Mouse (Mus musculus) midbrain, embryonic 15.5 days (tissue): ENCODE measurements around the gene Fam124b. TPM values are rescaled to one million over a fixed set of nuclear protein-coding genes. Genes with fewer than 3 reads are reported as not detected.

Experiments
- ATAC-seq: fragments of 200-750 bp; cut with Nextera tagmentation; replicated peaks from 2 replicates; pipeline ENCODE4 v1.8.0; 2017; ENCODE audit warnings: moderate TSS enrichment
- H3K27ac ChIP-seq: fragments of 300-500 bp; sonication (generic); 2 replicates; pipeline ENCODE4 v1.5.1; 2015; ENCODE audit warnings: mild to moderate bottlenecking, inconsistent platforms
- H3K27me3 ChIP-seq: fragments of 300-500 bp; sonication (generic); replicated peaks from 2 replicates; pipeline ENCODE4 v1.6.1; 2015; ENCODE audit warnings: inconsistent platforms
- H3K36me3 ChIP-seq: fragments of 300-500 bp; sonication (generic); replicated peaks from 2 replicates; pipeline ENCODE4 v1.6.1; 2015; ENCODE audit warnings: inconsistent platforms
- H3K4me1 ChIP-seq: fragments of 300-500 bp; sonication (generic); 2 replicates; pipeline ENCODE4 v1.6.1; 2015; ENCODE audit warnings: inconsistent platforms
- H3K4me2 ChIP-seq: fragments of 300-500 bp; sonication (generic); 2 replicates; pipeline ENCODE4 v1.6.1; 2015; ENCODE audit warnings: inconsistent platforms, mild to moderate bottlenecking, moderate library complexity
- H3K4me3 ChIP-seq: fragments of 300-500 bp; sonication (generic); 2 replicates; pipeline ENCODE4 v1.5.1; 2015; ENCODE audit warnings: mild to moderate bottlenecking, inconsistent platforms
- H3K9ac ChIP-seq: fragments of 300-500 bp; sonication (generic); 2 replicates; pipeline ENCODE4 v1.6.1; 2015; ENCODE audit warnings: mild to moderate bottlenecking, inconsistent platforms
- H3K9me3 ChIP-seq: fragments of 300-500 bp; sonication (generic); 2 replicates; pipeline ENCODE4 v1.6.1; 2016; ENCODE audit warnings: inconsistent platforms
- WGBS: fragments of 180-500 bp; shearing (Covaris S2); methylation state at CpG from one replicate; pipeline ENCODE4 v1.1.7; 2015; ENCODE audit warnings: mixed read lengths; 5-methylcytosine and 5-hydroxymethylcytosine counted together
- polyA plus RNA-seq: library from polyadenylated mRNA; unstranded; fragments of >200 nt; fragmentation: Nextera tagmentation; extraction: Ambion mirVana; gene quantifications from 2 replicates; pipeline ENCODE4 v1.2.1, GENCODE M21; 2015

The Fam124b gene
- polyA plus RNA-seq, 1 experiment from 2014 or later = 1.1 TPM

DNA sequence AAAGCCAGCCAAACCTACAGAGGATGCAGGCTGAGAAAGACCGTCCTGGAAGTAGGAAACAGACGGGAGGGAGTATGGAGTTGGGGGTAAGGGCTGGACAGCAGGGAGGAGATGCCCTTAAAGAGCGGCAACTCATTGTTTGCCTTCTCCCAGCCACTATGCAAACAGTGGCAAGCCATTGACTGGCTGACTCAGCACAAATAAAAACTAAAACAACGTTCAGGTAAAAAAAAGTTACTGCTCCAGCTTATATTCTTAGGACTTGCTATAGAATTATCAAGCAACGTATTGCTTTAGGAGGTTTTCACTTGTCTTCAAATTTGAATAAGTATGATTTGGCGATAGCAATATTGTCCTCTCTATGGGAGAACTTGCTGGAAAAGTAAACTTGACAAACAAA lies 55.3 kb downstream of the Fam124b start:
- 68% methylated on average over 6 of the region's 6 CpGs for WGBS
- H3K27me3 ChIP-seq = no peaks in the 10 kb centered on the region
- no peak overlapping the region for H3K9ac ChIP-seq
- no peak overlapping the region for H3K4me3 ChIP-seq
- no peaks in the 10 kb centered on the region for H3K4me1 ChIP-seq
- no peak overlapping the region for H3K27ac ChIP-seq
- no peak overlapping the region for H3K4me2 ChIP-seq
- no peak for ATAC-seq
- H3K9me3 ChIP-seq = no peaks in the 10 kb centered on the region
- no peaks in the 10 kb centered on the region for H3K36me3 ChIP-seq

DNA sequence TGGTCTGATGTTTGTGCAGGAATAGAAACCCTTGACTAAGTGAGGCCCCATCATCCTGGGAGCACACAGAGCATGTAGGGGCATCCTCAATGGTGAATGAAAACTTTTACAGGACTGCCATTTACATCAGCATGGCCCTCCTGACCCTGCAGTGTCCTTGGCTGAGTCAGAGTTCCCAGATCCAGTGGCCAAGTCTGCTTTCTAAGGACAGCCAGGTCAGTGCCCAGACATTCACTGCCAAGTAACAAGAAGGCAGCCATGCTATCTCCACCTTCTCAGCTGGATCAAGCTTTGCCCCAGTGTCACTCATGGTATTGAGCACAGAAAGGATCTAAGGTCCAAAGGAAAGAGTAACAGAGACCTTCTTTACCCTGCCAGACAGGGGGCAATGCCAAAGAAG lies 58.7 kb downstream of the Fam124b start:
- H3K27ac ChIP-seq = no peak overlapping the region
- no peak overlapping the region for H3K4me2 ChIP-seq
- no peaks in the 10 kb centered on the region for H3K27me3 ChIP-seq
- H3K36me3 ChIP-seq = no peaks in the 10 kb centered on the region
- H3K9me3 ChIP-seq = no peaks in the 10 kb centered on the region
- no peaks in the 10 kb centered on the region for H3K4me1 ChIP-seq
- no peak overlapping the region for H3K4me3 ChIP-seq
- ATAC-seq = no peak
- H3K9ac ChIP-seq = no peak overlapping the region

DNA sequence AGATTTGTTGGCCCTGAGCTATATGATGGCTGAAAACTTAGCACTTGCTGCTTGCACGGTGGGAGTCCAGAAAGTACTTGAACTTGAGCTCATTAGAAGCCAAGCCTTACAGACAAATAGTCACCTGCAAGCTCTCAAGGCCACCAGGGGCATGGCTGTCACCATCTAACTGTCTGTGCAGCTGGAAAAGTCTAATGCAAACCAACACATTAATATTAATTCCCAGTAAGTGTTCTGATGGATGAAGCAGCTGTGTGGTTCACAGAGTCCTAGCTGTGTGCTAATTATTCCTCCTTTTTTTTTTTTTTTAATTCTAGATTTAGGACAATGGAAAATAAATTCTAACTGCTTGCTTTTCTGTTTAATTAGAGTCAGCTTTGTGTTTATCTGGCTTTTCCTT lies 63.4 kb downstream of the Fam124b start:
- Histone ChIP-seq H3K27me3 (no peaks in the 10 kb centered on the region), H3K4me2 (no peak overlapping the region), H3K9me3 (no peaks in the 10 kb centered on the region), H3K4me3 (no peak overlapping the region), H3K4me1 (no peaks in the 10 kb centered on the region), H3K27ac (no peak overlapping the region), H3K36me3 (no peaks in the 10 kb centered on the region), H3K9ac (no peak overlapping the region)
- WGBS = 83% methylated on average over 1 of the region's 1 CpGs
- no peak for ATAC-seq

DNA sequence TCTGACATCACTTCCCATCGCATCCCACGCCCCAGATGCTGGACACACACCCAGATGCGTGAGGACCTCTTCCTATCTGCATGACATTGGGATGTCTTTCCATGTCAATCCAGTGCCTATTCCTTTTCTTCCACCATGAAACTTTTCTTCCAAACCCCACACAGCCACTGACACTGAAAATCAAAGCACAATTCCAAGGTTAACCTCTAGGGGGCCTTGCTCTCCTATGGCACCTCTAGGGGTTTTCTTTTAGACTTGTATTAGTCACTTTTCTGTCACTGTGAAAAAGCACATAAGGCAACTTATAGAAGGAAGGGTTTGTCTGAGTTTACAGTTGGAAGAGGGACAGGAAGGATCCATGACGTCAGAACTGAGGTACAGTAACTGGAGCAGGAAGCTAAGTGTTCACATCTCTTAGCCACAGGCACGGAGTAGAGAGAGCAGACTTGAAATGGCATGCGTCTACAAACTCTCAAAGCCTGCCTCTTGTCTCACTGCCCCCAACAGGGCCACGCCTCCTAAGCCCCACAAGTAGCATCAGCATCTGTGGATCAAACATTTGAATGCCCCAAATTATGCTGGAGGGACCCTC lies 65.1 kb downstream of the Fam124b start:
- H3K4me3 ChIP-seq = no peak overlapping the region
- no peak overlapping the region for H3K27ac ChIP-seq
- no peak overlapping the region for H3K9ac ChIP-seq
- H3K4me1 ChIP-seq = no peaks in the 10 kb centered on the region
- H3K27me3 ChIP-seq = no peaks in the 10 kb centered on the region
- no peak overlapping the region for H3K4me2 ChIP-seq
- 88% methylated on average over 7 of the region's 7 CpGs for WGBS
- H3K9me3 ChIP-seq = no peaks in the 10 kb centered on the region
- ATAC-seq = no peak
- H3K36me3 ChIP-seq = no peaks in the 10 kb centered on the region

DNA sequence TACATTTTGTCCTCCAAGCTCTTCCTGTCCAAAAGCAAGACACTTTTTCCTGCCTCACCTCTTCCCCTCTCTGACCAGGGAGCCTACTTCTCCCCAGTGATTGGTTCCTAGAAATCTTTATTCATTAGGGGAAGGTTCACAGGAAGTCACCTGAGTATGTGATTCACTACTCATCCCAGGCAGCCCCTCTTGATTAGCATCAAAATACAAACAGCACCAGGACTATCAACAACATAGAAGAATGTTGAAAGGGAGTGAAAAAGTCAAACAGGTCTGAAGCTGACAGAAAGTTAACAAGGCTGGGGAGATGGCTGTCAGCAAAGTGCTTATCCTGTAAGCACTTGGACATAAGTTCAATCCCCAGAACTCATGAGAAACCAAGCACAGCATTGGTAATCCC lies 67.6 kb downstream of the Fam124b start:
- no peak overlapping the region for H3K27ac ChIP-seq
- no peaks in the 10 kb centered on the region for H3K36me3 ChIP-seq
- H3K4me2 ChIP-seq = no peak overlapping the region
- ATAC-seq = no peak
- no peaks in the 10 kb centered on the region for H3K9me3 ChIP-seq
- H3K27me3 ChIP-seq = no peaks in the 10 kb centered on the region
- no peak overlapping the region for H3K9ac ChIP-seq
- no peaks in the 10 kb centered on the region for H3K4me1 ChIP-seq
- no peak overlapping the region for H3K4me3 ChIP-seq

Other genes with a start within 250 kb of the Fam124b start
- gene Cul3, start 122.0 kb upstream of the Fam124b start, polyA plus RNA-seq = 25.1 and 32.3 TPM in 2 replicates
- gene Gm45261, start 243.0 kb upstream of the Fam124b start, polyA plus RNA-seq = not detected in 2 replicates